Mouse (Mus musculus): Measurements from ENCODE around the gene Trat1. TPM values are rescaled to one million over a fixed set of nuclear protein-coding genes. Genes with fewer than 3 reads are reported as not detected.

Gene Trat1
- polyA plus RNA-seq, 1 experiment from 2014 or later: not detected

GRCm38 (mm10) chr16:48716343-48716742 lies 55.5 kb downstream of the Trat1 start:
- Histone ChIP-seq H3K4me1 (replicated peaks) (no peaks in the 10 kb centered on the region), H3K9ac (no peak overlapping the region), H3K4me3 (replicated peaks) (no peak overlapping the region), H3K27me3 (no peaks in the 10 kb centered on the region), H3K36me3 (no peaks in the 10 kb centered on the region), H3K4me2 (no peak overlapping the region), H3K27ac (no peak overlapping the region), H3K9me3 (replicated peaks) (no peaks in the 10 kb centered on the region)
- no peak for DNase-seq
- ATAC-seq (ENCODE audit: low read depth): no peak

- Histone ChIP-seq H3K4me1 (replicated peaks) (no peaks in the 10 kb centered on the region), H3K4me2 (no peak overlapping the region), H3K36me3 (no peaks in the 10 kb centered on the region), H3K4me3 (replicated peaks) (no peak overlapping the region), H3K27ac (no peak overlapping the region), H3K27me3 (no peaks in the 10 kb centered on the region), H3K9ac (no peak overlapping the region), H3K9me3 (replicated peaks) (no peaks in the 10 kb centered on the region)
- WGBS (ENCODE audit: insufficient replicate concordance): 59% methylated on average over 3 of the region's 3 CpGs
- no peak for ATAC-seq (ENCODE audit: low read depth)
- no peak for DNase-seq
Measured at GRCm38 (mm10) chr16:48701896-48702295, 69.9 kb downstream of the Trat1 start.

Other genes with a start within 250 kb of the Trat1 start
- gene Retnlb, start 44.8 kb upstream of the Trat1 start, polyA plus RNA-seq (2015; fragmentation: Nextera tagmentation; extraction: Ambion mirVana): not detected in 2 replicates
- gene Retnla, start 70.5 kb upstream of the Trat1 start, polyA plus RNA-seq (2015; fragmentation: Nextera tagmentation; extraction: Ambion mirVana): not detected in 2 replicates
- 3.4 and 3.9 TPM in 2 replicates for gene Retnlg, start 100.6 kb upstream of the Trat1 start, polyA plus RNA-seq (2015; fragmentation: Nextera tagmentation; extraction: Ambion mirVana)
- gene Dzip3, start 222.1 kb upstream of the Trat1 start, polyA plus RNA-seq (2015; fragmentation: Nextera tagmentation; extraction: Ambion mirVana): 7.0 and 9.8 TPM in 2 replicates
- gene Cip2a, start 222.2 kb upstream of the Trat1 start, polyA plus RNA-seq (2015; fragmentation: Nextera tagmentation; extraction: Ambion mirVana): 19.2 and 27.1 TPM in 2 replicates

All from liver, embryonic 13.5 days (tissue).